Mouse (Mus musculus) frontal cortex, postnatal 25 days (tissue): ENCODE results near the gene Pigt.

Experiments
- DNase-seq, 2 experiments: peaks; one replicate each; pipeline ENCODE4 v3.0.0; 2022; ENCODE audit warnings: low spot score in 2 of 2

Gene Pigt

GRCm38 (mm10) chr2:164486258-164487114 is 10.8 kb upstream of the Pigt start:
- DNase-seq = peak; percentile 43 to 60

- no peak for DNase-seq
These were observed 10.2 kb upstream of the Pigt start for GRCm38 (mm10) chr2:164487115-164487527.

DNA sequence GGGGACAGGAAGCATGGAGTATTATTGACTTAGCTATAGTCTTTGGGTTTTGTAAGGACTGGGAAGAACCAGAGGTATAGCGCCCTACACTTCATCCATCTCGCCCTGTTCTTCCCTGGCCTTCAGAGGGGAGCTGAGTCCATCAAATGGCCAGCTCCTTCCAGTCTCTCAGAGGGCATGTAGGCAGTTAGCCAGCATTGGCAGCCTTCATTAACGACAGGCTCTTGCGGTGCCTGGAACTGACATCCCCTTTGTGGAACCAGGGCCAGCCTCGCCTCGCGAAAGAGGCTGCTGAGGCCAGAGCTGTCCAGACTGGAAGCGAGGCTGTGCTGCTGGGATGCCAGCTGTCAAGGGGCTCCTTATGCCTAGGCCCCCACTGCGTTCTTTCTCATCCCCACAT is 9.5 kb upstream of the Pigt start:
- DNase-seq = peak in 1 of 2 experiments; percentile 27

- no peak for DNase-seq
These were observed 3.2 kb upstream of the Pigt start for GRCm38 (mm10) chr2:164494126-164494525.

DNA sequence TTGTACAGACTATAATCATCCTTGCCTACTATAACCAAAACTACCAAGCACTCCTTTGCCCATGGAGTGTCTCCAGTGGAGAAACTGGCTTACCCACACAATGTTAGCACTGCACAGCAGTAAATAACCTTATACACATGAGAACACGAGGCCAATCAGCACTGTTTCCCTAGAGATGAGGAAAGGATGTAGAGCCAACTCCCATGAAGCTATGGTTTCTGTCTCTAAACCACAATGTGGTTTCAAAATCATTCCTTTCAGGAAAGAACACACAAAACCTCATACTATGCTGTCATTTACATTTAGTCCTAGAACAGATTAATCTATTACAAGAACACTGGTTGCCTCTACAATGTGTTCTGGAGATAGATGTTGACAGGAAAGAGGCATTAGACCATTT is 989 bp upstream of the Pigt start:
- no peak for DNase-seq

- no peak for DNase-seq
These were observed 460 bp downstream of the Pigt start for GRCm38 (mm10) chr2:164497691-164498268.

- DNase-seq = no peak
These were observed 2.0 kb downstream of the Pigt start for GRCm38 (mm10) chr2:164499317-164499716.

DNA sequence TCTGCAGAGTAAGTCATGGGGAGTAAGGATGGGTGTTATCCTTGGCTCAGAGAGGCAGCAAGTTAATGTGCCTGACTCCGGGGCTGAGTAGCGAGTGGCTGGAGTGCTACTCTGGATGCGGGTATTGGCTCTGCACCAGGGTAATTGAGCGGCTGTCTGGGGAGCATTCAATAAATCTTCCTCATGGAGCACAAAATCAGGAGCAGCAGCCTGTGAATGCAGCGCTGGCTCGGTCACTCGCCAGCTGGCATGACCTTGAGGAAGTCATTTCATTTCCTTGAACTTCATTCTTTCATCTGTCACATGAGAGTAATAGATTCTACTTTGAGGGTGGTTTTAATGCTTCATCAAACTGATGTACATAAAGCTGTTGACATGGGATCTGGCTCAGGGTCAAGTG is 3.2 kb downstream of the Pigt start:
- no peak for DNase-seq

- no peak for DNase-seq
These were observed 7.6 kb downstream of the Pigt start for GRCm38 (mm10) chr2:164504919-164505318.

- DNase-seq = no peak
These were observed 8.5 kb downstream of the Pigt start for GRCm38 (mm10) chr2:164505619-164506347.

DNA sequence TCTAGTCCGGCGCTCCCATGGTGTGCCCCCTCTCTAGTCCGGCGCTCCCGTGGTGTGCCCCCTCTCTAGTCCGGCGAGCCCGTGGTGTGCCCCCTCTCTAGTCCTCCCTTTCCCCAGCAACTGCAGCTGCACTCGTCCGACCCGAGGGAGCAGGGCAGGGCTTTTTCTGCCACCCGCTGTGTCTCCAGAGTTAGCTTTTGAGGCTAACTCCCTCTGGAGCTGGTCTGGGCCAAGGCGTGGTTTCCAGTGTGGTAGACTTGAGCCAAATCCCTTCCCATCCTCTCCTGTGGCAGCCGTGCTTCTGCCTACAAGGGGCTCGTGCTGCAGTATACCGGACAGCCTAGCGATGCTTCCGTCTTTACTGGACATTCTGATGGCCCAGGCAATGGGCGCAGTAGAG is 10.5 kb downstream of the Pigt start:
- DNase-seq = no peak

DNA sequence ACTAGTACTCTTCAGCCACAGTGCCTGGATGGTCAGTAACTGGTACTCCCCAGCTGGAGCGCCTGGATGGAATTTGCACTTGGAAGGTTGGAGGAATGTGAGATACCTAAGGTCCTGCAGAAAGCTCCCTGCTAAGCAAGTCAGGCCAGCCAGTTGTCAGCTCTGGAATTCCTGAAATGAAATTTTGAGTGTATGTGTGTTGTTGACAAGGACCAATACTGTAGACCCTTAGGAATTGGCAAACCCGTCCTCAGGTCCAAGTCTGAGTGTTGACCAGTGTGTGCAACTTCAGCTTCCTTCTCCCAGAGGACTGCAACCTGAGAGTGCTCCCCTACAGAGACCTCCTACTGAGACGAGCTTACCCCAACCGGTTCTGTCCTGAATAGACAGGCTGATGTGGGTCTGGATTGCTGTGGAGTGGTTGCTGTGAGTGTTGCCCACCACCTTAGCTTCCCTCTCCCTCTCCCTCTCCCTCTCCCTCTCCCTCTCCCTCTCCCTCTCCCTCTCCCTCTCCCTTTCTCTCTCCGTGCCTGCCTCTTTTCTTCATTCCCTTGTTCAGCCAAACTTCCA is 13.4 kb downstream of the Pigt start:
- no peak for DNase-seq

- DNase-seq = no peak
These were observed 15.0 kb downstream of the Pigt start for GRCm38 (mm10) chr2:164512121-164512909.

GRCm38 (mm10) chr2:164513389-164513788 is 16.1 kb downstream of the Pigt start:
- no peak for DNase-seq

DNA sequence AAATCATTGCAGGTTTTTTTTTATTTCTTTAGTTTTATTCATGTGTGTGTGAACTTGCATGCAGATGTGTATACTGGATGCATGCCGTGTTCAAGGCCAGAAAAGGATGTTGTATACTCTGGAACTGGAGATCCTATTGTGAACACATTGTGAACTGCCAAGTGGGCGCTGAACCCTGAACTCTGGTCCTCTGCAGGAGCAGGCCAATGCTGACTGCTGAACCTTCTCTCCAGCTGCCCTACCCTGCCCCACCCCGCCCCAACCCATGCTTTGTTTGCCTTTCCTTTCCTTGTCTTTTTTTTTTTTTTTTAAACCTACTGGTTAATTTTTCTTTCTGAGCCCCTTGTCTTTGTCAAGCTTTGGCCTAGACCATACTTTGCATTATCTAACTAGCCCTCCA is 17.6 kb downstream of the Pigt start:
- DNase-seq = no peak

GRCm38 (mm10) chr2:164515897-164516296 is 18.6 kb downstream of the Pigt start:
- DNase-seq = no peak

DNA sequence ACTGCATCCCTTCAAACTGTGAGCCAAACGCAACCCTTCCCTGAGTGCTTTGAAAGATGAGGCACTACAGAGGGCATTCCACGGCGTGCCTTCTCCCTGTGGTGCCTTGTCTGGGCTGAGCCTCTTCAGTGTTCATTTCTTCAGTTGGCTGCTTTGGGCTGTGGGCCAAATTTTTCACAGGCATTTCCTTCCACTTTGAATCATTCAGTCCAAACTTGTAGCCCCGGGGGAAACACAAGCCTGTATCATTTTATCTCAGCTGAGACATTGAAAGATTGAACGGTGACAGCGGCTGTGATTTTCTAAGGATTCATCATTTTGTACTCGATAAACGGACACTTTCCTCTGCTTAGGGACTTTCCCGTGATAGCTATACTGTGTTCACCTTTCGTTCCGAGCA is 19.3 kb downstream of the Pigt start:
- DNase-seq = no peak

DNA sequence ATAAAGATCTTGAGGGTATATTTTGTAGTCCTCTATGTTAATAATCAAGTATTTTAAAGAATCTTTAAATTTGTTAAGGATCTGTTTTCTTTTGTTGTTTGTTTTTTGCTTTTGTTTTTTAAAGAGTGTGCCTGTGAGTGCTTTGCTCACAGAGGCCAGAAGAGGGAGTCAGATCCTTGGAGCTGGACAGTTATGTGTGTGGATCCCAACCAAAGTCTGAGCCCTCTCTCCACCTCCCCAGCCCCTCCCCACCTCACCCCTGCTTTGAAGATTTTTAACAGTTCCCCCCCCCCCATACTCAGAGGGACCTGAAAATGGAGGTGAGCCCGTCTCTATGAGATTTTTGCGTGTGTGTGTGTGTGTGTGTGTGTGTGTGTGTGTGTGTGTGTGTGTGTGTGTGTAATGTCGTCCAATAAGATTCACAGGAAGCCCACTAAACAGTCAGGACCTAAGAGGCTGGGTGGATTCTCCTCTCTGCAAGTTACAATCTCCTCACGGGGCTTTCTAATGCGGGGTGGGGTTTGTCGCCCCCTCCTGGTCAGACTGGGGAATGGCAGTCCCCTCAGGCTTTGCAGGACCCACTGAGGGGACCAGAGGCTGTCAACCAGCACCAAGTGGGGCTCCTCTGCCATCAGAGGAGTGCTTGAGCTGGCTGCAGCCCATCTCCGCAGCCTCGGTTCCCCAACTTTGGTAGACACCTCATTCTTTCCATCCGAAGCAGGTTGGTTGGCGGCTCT is 20.3 kb downstream of the Pigt start:
- DNase-seq = no peak

- no peak for DNase-seq
These were observed 21.2 kb downstream of the Pigt start for GRCm38 (mm10) chr2:164518266-164519170.

- DNase-seq = no peak
These were observed 21.8 kb downstream of the Pigt start for GRCm38 (mm10) chr2:164519171-164519526.
